In the genomic region with DNA sequence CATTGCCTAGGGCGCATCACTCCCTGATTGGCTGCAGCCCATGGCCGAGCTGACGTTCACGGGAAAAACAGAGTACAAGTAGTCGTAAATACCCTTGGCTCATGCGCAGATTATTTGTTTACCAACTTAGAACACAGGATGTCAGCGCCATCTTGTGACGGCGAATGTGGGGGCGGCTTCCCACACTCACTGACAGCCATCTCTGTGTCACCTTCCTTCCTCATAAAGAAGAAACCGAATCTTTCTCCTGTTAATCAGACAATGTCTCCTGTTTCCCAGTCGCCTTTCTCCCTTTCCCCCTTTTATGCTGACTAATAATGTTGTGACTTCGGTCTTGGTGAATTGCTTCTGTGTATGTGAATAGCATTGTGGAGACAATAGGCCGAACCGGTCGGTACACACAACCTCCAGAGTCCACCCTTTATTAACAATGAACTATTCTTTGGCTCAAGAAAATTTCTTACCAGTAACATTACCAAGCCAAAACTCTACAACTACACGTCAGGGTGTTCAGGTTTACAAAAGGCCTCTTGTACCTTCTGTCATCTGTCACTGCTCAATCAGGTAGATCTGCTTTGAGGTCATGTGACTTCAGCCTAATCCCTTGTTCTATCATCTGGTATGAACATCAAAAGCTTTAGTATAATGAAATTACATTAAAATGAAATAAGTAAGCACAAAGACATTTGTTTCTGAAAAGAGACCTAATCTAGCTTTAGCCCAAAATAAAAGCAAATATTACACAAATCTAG, we compare ENCODE assay signal across 8 mouse cellular contexts. TPM values are rescaled to one million over a fixed set of nuclear protein-coding genes. Genes with fewer than 3 reads are reported as not detected.
A peak's percentile ranks its signal among the peaks of the same experiment; 100 is the strongest.
DNase-seq lines count a peak whose midpoint lies in the region; ATAC-seq and TF ChIP-seq lines count a peak whose summit lies in the region.

No protein-coding gene starts in this region.

- ATAC-seq in granulocyte monocyte progenitor cell, adult 5-6 weeks (replicated peaks; ENCODE audit: poor library complexity, severe bottlenecking): peak; percentile 95
- ATAC-seq in intestine, embryonic 15.5 days: peak; percentile 59; the same call in 1 of the 2 replicates
- peak; percentile 74 for ATAC-seq in liver, embryonic 13.5 days (ENCODE audit: low read depth)
- ATAC-seq in neural tube, embryonic 13.5 days (ENCODE audit: low read depth): peak; percentile 81

- H3K4me2 ChIP-seq in intestine, embryonic 15.5 days (replicated peaks): 0 out of 2 replicates have a peak overlapping the region, but pooled peaks have one; percentile 9
- H3K4me2 ChIP-seq in liver, embryonic 13.5 days: peak overlapping the region; percentile 53
- peak overlapping the region; percentile 34; the same call in 1 of the 2 replicates for H3K4me2 ChIP-seq in neural tube, embryonic 13.5 days

- peak overlapping the region; percentile 38 for H3K4me3 ChIP-seq in lung, adult 2 months (replicated peaks; ENCODE audit: extremely low read depth, low read depth, low read length)
- H3K4me3 ChIP-seq in intestine, embryonic 15.5 days (replicated peaks): no peak overlapping the region
- H3K4me3 ChIP-seq in liver, embryonic 13.5 days (replicated peaks): peak overlapping the region; percentile 30
- H3K4me3 ChIP-seq in neural tube, embryonic 13.5 days: no peak overlapping the region

- no peaks in the 10 kb centered on the region for H3K27me3 ChIP-seq in intestine, embryonic 15.5 days (replicated peaks)
- H3K27me3 ChIP-seq in liver, embryonic 13.5 days: no peaks in the 10 kb centered on the region
- no peaks in the 10 kb centered on the region for H3K27me3 ChIP-seq in neural tube, embryonic 13.5 days

- 20% methylated on average over 12 of the region's 17 CpGs for WGBS in lung, adult 2 months
- 63% methylated on average over 13 of the region's 17 CpGs for WGBS in intestine, embryonic 15.5 days
- WGBS in liver, embryonic 13.5 days (ENCODE audit: insufficient replicate concordance): 64% methylated on average over 12 of the region's 17 CpGs
- 56% methylated on average over 12 of the region's 17 CpGs for WGBS in neural tube, embryonic 13.5 days

- no peak for TF ChIP-seq CTCF in lung, adult 2 months (IDR thresholded peaks at IDR 0.05; ENCODE audit: insufficient read depth, low read length)

- DNase-seq in lung, adult 2 months: no peak
- no peak for DNase-seq in lung, postnatal 14 days
- DNase-seq in cerebellum, adult 11-12 months: peak; percentile 62
- DNase-seq in liver, embryonic 13.5 days: no peak
- no peak for DNase-seq in testis, postnatal 14 days (ENCODE audit: low spot score)

- TF ChIP-seq POLR2A in lung, adult 2 months (IDR thresholded peaks at IDR 0.05; ENCODE audit: borderline replicate concordance, extremely low read depth, low read depth, low read length): no peak

- no peaks in the 10 kb centered on the region for H3K4me1 ChIP-seq in lung, adult 2 months (ENCODE audit: control insufficient read depth, insufficient read depth, low read length)
- no peaks in the 10 kb centered on the region for H3K4me1 ChIP-seq in intestine, embryonic 15.5 days (replicated peaks)
- no peaks in the 10 kb centered on the region for H3K4me1 ChIP-seq in liver, embryonic 13.5 days (replicated peaks)
- no peaks in the 10 kb centered on the region for H3K4me1 ChIP-seq in neural tube, embryonic 13.5 days (replicated peaks)

- H3K36me3 ChIP-seq in intestine, embryonic 15.5 days: no peaks in the 10 kb centered on the region
- no peaks in the 10 kb centered on the region for H3K36me3 ChIP-seq in liver, embryonic 13.5 days
- no peaks in the 10 kb centered on the region for H3K36me3 ChIP-seq in neural tube, embryonic 13.5 days

- H3K9me3 ChIP-seq in intestine, embryonic 15.5 days: no peaks in the 10 kb centered on the region
- no peaks in the 10 kb centered on the region for H3K9me3 ChIP-seq in liver, embryonic 13.5 days (replicated peaks)
- no peaks in the 10 kb centered on the region for H3K9me3 ChIP-seq in neural tube, embryonic 13.5 days

- no peak overlapping the region for H3K27ac ChIP-seq in intestine, embryonic 15.5 days
- H3K27ac ChIP-seq in liver, embryonic 13.5 days: peak overlapping the region; percentile 82
- H3K27ac ChIP-seq in neural tube, embryonic 13.5 days (replicated peaks): peak overlapping the region; percentile 79

- H3K9ac ChIP-seq in intestine, embryonic 15.5 days: no peak overlapping the region
- peak overlapping the region; percentile 33; the same call in 1 of the 2 replicates for H3K9ac ChIP-seq in liver, embryonic 13.5 days
- H3K9ac ChIP-seq in neural tube, embryonic 13.5 days: no peak overlapping the region

RNA-seq across cellular contexts. Expression of a gene that starts 22.6 kb away (rescaled TPM):
- 8.2 and 11.4 TPM in 2 replicates for polyA plus RNA-seq in lung, adult 2 months (2012; rRNA removed)
- not detected in 2 replicates for total RNA-seq in granulocyte monocyte progenitor cell, adult 5-6 weeks (2014; fragmentation: Nextera tagmentation)
- 0.52 and 0.78 TPM in 2 replicates for total RNA-seq in granulocyte monocyte progenitor cell, adult 5-6 weeks (2017)
- polyA plus RNA-seq in intestine, embryonic 15.5 days (2015; fragmentation: Nextera tagmentation; extraction: Ambion mirVana): 27.3 and 27.4 TPM in 2 replicates
- polyA plus RNA-seq in liver, embryonic 13.5 days (2015; fragmentation: Nextera tagmentation; extraction: Ambion mirVana): 6.0 and 6.4 TPM in 2 replicates
- polyA plus RNA-seq in neural tube, embryonic 13.5 days (2015; fragmentation: Nextera tagmentation; extraction: Ambion mirVana): 2.4 and 2.5 TPM in 2 replicates

RNA-seq across cellular contexts. Expression of a gene that starts 41.7 kb away (rescaled TPM):
- polyA plus RNA-seq in lung, adult 2 months (2012; rRNA removed): 15.0 and 21.3 TPM in 2 replicates
- not detected in 2 replicates for total RNA-seq in granulocyte monocyte progenitor cell, adult 5-6 weeks (2014; fragmentation: Nextera tagmentation)
- not detected in 2 replicates for total RNA-seq in granulocyte monocyte progenitor cell, adult 5-6 weeks (2017)
- polyA plus RNA-seq in intestine, embryonic 15.5 days (2015; fragmentation: Nextera tagmentation; extraction: Ambion mirVana): 86.9 and 89.1 TPM in 2 replicates
- 5.3 and 6.4 TPM in 2 replicates for polyA plus RNA-seq in liver, embryonic 13.5 days (2015; fragmentation: Nextera tagmentation; extraction: Ambion mirVana)
- polyA plus RNA-seq in neural tube, embryonic 13.5 days (2015; fragmentation: Nextera tagmentation; extraction: Ambion mirVana): 3.3 and 4.4 TPM in 2 replicates

RNA-seq across cellular contexts. Expression of a gene that starts 56.6 kb away (rescaled TPM):
- polyA plus RNA-seq in lung, adult 2 months (2012; rRNA removed): 16.5 and 28.0 TPM in 2 replicates
- 246 and 279 TPM in 2 replicates for total RNA-seq in granulocyte monocyte progenitor cell, adult 5-6 weeks (2014; fragmentation: Nextera tagmentation)
- 261 and 347 TPM in 2 replicates for total RNA-seq in granulocyte monocyte progenitor cell, adult 5-6 weeks (2017)
- 258 and 271 TPM in 2 replicates for polyA plus RNA-seq in intestine, embryonic 15.5 days (2015; fragmentation: Nextera tagmentation; extraction: Ambion mirVana)
- 219 and 231 TPM in 2 replicates for polyA plus RNA-seq in liver, embryonic 13.5 days (2015; fragmentation: Nextera tagmentation; extraction: Ambion mirVana)
- polyA plus RNA-seq in neural tube, embryonic 13.5 days (2015; fragmentation: Nextera tagmentation; extraction: Ambion mirVana): 332 and 337 TPM in 2 replicates

RNA-seq across cellular contexts. Expression of a gene that starts 56.6 kb away (rescaled TPM):
- 3.2 and 4.4 TPM in 2 replicates for polyA plus RNA-seq in lung, adult 2 months (2012; rRNA removed)
- total RNA-seq in granulocyte monocyte progenitor cell, adult 5-6 weeks (2014; fragmentation: Nextera tagmentation): 20.1 and 21.6 TPM in 2 replicates
- total RNA-seq in granulocyte monocyte progenitor cell, adult 5-6 weeks (2017): 34.0 and 48.8 TPM in 2 replicates
- 17.1 and 19.3 TPM in 2 replicates for polyA plus RNA-seq in intestine, embryonic 15.5 days (2015; fragmentation: Nextera tagmentation; extraction: Ambion mirVana)
- polyA plus RNA-seq in liver, embryonic 13.5 days (2015; fragmentation: Nextera tagmentation; extraction: Ambion mirVana): 15.2 and 18.6 TPM in 2 replicates
- polyA plus RNA-seq in neural tube, embryonic 13.5 days (2015; fragmentation: Nextera tagmentation; extraction: Ambion mirVana): 18.5 and 19.6 TPM in 2 replicates

RNA-seq across cellular contexts. Expression of a gene that starts 57.2 kb away (rescaled TPM):
- 1.3 and 3.3 TPM in 2 replicates for polyA plus RNA-seq in lung, adult 2 months (2012; rRNA removed)
- 26.5 and 41.9 TPM in 2 replicates for total RNA-seq in granulocyte monocyte progenitor cell, adult 5-6 weeks (2014; fragmentation: Nextera tagmentation)
- 38.9 and 58.9 TPM in 2 replicates for total RNA-seq in granulocyte monocyte progenitor cell, adult 5-6 weeks (2017)
- 5.7 and 9.1 TPM in 2 replicates for polyA plus RNA-seq in intestine, embryonic 15.5 days (2015; fragmentation: Nextera tagmentation; extraction: Ambion mirVana)
- polyA plus RNA-seq in liver, embryonic 13.5 days (2015; fragmentation: Nextera tagmentation; extraction: Ambion mirVana): 15.9 and 16.8 TPM in 2 replicates
- 26.0 and 28.5 TPM in 2 replicates for polyA plus RNA-seq in neural tube, embryonic 13.5 days (2015; fragmentation: Nextera tagmentation; extraction: Ambion mirVana)

Comparison
In these comparisons a context has a peak if more than half of its experiments do, and no peak if none do; other contexts are left out.
1. H3K4me3 ChIP-seq: peak in lung, adult 2 months (single experiment) and liver, embryonic 13.5 days (single experiment); none in intestine, embryonic 15.5 days (single experiment) and neural tube, embryonic 13.5 days (single experiment).
2. Peak in every context shown above with its lines, with median percentiles within 50 percentile points of each other: ATAC-seq and H3K4me2 ChIP-seq.